Mouse (Mus musculus): ENCODE data around the gene Kalrn.
A peak's percentile ranks its signal among the peaks of the same experiment; 100 is the strongest.

Gene Kalrn

DNA sequence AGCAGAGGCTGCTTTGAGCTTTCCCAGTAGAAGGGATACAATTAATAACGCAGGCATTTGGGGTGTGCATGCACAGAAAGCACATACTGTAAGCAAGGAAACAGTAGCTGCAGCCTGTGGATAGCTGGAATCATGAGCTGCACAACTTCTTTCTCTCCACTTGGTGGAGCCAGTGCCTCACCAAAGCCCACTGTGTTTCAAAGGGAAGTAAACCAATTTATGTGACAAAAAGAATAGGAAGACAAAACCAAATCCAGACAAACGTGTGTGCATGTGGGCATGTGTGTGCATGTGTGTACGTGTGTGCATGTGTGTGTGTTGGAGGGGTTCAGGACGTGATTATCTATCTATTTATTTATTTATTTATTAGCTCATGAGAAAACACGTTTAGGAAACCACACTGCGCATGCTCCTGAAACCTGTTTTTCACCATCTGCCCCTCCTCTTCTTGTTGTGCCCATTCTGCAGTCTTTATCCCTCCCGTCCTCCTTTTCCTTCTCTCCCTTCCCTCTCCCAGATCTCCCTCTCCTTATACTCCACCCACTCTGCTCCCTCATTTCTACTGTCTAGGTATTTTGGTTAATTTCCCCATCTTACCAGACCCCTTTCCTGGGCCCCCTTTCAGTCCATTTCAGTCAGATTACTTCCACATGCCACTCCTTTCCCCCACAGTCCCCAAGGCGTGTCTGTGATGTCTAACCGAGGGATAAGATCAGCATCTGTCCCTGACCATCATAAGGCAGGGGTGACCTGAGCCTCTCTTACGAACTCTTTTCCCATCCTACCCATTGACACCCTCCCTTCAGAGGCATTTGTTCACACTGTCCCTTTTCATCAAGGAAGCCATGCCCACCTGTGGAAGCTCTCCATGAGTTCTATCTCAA lies 380.1 kb downstream of the Kalrn start:
- peak; percentile 16 for DNase-seq (ENCODE audit: low read depth)

DNA sequence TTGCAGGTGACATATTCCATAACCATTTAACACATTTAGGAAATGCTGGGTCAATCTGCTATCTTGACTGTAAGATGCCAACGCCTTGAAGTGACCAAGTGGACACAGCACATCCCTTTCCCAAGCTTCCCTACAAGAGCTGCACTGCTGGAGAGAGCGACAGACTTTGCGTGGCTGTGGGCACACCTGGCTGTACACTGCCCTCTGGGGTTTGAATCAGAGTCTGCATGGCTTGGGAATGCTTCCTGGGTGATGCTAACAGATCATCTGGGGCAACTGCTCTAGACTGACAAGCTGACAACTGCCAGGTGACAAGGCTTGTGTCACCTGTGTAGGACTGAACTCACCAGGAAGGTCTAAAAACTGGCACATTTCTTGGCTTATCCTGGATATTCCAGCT lies 388.6 kb downstream of the Kalrn start:
- no peak for DNase-seq (ENCODE audit: low read depth)

DNA sequence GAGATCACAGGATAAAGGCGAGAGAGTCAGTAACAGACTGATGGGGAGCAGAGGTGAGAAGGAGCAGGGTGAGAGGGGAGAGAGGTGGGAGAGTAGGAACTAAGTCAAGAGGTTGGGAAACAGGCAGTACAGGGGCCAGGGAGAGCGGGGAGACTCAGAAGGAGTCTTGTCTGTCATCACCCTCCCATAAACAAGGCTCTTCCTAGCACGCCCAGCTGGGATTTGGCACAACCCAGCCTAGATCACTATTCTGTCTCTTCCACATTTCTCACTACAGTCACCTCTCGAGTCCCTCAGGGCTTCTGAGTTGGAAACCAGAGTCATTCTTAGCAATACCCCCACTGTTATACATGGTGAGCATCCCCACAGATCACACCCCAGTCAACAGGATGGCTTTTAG lies 390.1 kb downstream of the Kalrn start:
- DNase-seq (ENCODE audit: low read depth): no peak

DNA sequence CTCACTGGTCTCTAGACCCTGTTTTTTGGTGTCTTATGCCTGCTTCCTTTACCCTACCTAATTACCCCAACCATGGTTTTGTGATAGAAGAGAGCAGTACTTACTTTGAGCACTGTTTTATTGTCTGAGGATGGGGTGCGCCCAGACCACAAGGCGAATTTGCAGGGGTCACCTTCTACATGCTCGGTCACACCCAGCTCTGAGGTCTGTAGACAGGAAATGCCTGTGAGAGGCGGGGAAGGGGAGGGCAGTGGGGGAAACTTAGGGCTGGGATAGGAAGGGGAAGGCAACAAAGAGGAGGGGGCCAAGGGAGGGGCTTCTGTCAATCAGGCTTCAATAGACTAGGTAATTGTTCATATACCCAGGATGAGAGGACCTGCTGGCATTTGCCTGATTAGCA lies 397.7 kb downstream of the Kalrn start:
- no peak for DNase-seq (ENCODE audit: low read depth)

DNA sequence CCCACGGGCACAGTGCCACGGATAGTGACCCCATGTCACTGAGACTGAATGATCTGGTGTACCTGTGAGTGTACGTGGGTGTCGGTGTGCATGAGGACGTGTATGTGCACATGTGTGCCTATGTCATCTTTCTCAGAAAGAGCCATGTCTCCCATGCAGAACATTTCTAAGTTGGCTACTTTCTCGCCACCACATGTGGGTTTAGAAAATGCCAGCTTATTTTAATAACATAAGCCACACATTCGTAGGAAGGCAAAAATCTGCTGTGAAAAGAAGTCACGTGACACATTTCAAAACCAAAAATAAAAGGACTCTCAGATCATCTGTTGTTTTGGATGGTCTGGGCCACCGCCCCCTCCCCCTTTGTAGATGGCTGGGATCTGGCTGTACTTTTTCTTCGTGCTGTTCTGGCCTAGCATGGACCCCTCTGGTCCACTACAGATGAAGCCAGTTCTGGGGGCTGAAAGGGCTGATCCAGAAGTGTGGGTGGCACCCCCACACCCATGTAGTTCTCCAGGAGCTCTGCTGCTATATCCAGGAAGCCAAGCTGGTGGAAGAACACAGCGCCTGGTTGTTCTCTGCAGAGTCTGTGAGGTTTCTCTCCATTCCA lies 400.7 kb downstream of the Kalrn start:
- no peak for DNase-seq (ENCODE audit: low read depth)

DNA sequence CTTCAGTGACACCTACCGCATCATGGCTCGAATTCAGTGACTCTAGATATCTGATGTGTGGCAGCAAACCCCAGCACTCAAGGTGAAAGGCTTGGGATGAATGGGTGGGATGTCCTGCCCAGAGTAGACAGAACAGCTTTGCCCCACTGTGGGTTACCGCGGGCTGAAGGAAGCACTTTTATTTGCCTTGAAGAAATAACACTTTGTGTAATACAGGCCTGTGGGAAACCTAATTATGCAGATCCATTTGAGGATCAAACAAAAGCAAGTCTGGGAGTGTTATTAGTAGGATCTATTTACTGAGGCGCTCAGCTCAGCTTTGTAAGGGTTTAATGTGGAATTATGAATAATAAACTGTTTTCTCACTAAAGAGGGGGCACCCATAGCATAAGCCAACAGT lies 406.3 kb downstream of the Kalrn start:
- no peak for DNase-seq (ENCODE audit: low read depth)

DNA sequence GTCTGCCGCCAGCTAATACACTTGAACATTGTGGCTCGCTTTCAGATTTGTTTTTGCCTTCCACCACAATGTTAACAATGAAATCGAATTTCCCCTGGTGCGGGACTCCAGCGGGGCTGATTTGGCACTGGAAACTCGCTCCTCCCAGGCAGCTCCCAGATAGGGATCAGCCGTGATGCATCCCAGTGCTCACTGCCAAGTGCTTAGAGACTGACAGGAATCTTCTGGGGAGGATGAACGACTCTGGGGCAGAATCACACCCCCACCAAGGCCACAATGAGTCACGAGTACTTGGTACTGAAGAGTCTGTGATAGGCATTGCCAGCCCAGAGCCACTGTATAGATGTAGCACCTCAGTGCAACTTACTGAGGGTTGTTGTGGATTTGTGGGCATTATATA lies 410.2 kb downstream of the Kalrn start:
- DNase-seq (ENCODE audit: low read depth): no peak

DNA sequence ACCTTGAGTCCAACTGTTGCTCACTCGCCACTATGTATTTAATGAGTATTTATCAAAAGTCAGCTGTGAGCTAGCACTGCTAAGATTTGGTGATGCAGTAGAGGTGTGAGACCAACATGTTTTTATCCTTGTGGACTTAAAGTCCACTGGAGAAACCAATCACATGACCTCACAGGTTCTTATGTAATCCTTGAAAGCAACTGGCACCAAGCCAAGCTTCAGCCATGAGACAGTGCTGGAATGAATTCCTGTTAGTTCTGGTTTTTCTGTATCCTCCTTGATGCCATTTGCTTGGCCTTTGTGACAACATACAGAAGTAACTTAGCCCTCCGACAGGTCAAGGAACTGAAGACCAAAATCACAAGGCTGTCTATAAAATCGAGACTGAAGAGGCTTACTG lies 413.8 kb downstream of the Kalrn start:
- DNase-seq (ENCODE audit: low read depth): no peak

DNA sequence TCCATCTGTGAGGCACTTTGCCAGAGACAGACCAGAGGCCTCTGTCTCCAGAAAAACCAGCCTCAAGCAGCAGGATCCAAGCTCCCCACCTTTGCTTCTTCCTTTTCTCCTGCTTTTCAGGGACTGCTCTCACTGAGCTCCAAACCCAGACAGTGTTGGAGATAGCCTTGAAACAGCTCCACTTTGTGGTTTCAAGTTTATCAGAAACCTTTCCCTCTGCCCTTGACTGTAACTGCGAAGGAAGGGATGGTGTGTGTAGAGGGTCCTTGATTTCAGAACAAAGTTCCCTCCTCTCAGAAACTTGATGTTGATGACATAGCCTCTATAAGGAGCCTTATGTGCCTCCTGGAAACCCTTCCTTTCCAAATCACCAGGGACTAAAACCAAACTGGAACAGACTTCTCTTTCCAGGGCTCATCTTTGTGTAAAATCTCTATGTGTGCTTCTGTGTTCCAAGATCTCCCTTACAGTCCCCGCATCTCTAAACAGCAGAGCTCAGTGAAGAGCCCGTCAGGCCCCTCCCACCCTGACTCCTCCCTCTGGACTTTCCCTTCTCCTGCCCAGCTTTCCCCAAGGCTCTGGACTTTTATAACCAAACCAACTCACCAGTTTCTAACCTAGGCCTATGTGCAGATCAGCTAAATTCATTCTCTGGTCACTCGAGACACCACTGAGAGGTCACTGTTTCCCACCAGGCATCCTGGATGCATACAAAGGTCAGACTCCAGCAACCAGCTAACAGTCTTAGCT lies 415.8 kb downstream of the Kalrn start:
- no peak for DNase-seq (ENCODE audit: low read depth)

DNA sequence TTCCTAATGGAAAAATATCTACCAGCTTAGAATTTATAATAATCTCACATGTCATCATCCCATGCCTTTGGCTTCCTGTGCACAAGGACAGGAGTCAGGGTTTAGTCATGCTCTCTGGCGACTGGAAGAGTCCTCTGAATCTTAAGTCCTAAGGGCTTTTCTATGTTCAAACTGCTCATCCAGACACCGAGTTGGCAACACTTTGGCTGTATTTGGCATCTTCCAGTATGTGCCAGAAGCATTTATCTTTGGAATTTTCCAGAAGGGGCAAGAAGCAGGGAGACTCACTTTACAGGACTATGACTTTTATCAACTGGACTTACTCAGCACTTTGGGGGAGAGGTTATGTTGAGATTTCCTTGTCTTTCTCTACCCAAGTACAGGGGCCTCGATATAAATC lies 417.6 kb downstream of the Kalrn start:
- no peak for DNase-seq (ENCODE audit: low read depth)

DNA sequence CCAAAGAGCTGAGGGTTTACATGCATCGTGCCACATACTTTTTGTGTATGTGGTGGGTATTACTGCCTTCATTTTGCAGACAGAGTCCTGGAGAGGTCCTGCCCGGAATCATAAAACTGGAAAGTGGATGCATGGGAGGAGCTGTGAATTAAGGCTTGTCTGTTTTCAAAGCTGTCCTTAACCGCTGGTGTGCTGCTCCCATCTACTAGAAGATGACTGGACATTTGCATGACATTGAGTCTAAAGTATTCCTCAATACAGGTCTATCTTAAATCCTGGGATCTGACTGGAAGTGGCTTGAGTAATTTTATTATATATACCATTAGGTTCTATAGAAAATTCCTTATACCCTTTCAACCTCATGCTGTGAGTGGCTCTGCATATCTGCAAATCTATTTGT lies 418.4 kb downstream of the Kalrn start:
- no peak for DNase-seq (ENCODE audit: low read depth)

DNA sequence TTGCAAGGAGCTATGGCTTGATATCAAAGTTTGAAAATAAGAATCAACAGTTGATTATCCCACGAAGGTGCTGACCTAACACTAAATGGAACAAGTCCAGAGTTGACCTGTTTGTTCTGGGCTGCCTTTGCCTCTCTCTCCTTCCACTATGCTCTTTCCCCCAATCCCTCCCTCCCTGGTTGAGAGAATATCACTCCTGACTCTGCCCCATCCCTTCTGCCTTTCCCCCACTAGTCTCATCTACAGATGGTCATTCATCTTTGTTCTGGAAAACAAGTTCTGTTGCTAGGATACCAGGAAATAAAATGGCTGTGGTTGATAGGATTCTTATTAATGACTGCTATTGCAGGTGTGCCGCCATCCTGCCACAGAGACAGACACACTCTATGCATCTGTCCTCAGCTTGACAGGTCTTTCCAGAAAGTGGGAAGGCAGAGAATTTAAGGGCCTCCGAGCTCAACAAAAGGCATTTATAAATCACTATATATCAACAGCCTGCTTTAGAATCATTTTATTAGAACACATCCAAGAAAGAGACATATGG lies 421.7 kb downstream of the Kalrn start:
- DNase-seq (ENCODE audit: low read depth): no peak

DNA sequence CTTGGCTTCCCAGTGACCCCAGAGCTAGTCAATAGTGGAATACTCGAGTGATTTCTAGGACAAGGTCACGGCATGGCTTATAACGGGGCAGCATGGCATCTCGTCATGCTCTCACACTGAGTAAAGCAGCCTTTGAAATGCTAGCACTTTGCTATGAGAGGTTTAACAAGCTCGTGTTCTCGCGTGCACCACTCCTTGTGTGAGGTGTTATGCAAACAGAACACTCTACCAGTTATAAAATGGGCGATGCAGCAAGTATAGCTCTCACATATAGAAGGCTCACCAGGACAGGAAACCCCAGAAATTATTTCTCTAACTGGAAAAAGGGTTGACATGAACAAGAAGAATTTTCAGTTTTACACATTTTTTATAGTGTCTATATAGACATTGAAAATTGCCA lies 431.7 kb downstream of the Kalrn start:
- no peak for DNase-seq (ENCODE audit: low read depth)

DNA sequence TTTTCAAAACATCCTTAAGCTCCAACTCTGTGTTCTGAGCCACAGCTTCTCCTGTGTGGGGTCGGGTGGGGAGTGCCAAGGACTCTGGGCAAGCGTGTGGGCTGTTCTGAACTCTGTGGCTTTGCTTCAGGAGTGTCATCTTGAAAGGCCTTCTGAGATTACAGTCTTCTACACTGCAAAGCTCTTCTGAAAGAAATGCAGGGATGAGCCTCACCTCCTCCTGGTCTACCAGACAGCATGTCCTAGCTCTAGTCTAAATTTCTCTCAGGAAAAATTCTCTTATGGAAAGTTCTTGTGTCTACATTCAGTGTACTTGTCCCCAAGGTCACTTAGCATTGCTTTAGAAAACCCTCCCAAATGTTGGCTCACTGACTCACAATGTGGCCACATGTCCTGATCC lies 438.3 kb downstream of the Kalrn start:
- no peak for DNase-seq (ENCODE audit: low read depth)

DNA sequence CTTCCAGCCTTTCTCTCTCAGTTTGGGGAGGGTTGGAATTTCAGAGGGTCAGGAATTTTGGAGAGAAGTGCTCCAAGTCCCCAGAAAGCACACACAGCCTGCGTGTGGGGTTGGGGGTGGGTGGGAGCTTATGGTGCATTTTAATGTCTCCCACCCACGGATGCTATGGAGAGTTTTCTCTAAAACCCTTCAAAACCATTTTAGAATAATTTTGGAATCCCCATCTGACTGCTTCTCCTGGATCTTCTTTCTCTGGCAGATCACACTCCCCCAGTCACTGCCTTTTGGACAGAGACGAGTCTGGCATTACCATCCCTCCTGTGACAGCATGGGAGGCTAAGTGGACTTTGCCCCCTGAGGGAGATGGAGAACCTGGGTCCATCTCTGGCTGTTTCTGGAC lies 438.7 kb downstream of the Kalrn start:
- DNase-seq (ENCODE audit: low read depth): no peak

DNA sequence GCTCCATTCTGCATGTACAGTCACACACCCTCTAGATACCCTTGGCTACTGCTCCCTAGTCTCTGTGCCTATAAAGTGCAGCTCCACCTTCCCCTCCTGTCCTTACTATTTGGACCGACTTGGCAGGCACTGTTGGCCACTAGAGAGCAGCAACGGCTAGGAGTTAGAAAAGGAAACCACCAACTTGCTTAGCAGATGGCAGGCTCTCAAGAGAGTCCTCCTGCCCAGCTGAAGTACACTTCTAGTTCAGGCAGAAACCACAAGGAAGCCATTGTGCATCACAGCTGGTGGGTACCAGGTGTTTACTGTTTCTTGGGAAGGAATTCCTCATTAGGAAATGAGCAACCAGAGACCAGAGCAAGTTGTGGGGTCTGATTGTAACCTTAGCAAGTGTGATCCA lies 447.7 kb downstream of the Kalrn start:
- DNase-seq (ENCODE audit: low read depth): peak; percentile 75

DNA sequence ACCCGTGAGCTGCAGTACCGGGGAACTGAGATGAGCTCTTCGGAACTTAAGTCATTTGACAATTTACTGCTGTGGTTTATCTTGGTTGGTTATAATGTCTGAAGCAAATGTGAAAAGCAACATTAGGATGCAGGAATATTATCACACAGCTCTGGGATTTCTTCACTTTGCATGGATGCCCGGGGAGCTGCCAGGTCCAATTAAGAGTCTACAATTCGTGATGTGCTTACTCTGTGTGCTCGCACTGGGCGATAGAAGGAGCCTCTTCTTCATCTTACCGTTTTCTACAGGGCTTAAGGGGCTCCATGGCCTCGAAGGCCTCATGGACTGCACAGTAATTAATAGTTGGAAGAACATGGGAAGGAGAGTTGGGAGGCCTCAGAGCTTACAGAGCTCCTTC lies 450.8 kb downstream of the Kalrn start:
- DNase-seq (ENCODE audit: low read depth): no peak

DNA sequence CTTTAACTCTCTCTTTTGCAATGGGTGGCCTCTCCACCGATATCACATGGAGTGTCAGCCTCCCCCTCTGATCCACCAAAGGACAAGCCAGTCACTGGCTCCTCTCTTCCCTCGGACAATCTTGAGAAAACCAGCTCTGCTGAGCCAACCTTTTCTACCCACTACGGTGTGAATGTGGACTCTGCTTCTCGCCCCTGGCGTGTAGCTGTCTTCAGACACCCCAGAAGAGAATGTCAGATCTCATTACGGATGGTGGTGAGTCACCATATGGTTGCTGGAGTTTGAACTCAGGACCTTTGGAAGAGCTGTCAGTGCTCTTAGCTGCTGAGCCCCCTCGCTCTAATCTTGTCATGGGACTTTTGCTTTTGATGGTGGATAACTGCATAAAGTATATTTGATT lies 452.0 kb downstream of the Kalrn start:
- no peak for DNase-seq (ENCODE audit: low read depth)

DNA sequence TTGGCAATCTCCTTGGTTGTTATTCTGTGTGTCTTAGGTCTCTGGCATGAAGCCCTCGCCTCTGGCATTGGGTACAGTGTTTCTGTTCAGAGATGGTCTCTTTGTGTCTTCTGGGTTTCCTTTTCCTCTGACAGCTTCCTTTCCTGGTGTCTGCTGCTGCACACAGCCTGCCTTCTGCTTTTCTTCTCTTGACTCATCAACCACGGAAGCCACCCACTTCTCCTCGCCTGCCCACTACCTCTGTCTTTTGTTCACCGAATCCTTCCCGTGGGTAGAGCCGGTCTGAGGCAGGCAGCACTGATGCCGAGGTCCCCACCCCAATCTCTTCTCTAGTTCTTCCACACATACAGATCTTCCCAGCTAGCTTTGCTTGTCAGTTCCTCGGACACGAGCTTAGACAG lies 452.5 kb downstream of the Kalrn start:
- DNase-seq (ENCODE audit: low read depth): peak; percentile 34

DNA sequence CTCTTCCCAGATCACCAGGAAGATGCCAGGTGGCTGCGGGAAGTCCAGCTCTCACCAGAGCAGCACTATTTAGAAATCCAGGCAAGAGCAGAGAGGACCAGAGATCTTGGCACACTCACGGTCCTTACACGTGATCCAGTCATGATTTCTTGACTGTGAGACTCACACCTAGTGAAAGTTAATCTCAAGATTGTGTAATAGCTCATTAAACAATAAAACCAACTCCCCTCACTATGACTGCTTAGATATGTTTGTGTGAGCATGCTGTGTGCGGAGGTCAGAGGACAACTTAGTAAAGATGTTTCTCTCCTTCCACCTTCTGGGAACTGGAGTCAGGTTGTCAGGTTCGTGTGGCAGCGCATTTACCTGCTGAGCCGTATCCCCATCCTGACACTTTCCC lies 453.5 kb downstream of the Kalrn start:
- no peak for DNase-seq (ENCODE audit: low read depth)

DNA sequence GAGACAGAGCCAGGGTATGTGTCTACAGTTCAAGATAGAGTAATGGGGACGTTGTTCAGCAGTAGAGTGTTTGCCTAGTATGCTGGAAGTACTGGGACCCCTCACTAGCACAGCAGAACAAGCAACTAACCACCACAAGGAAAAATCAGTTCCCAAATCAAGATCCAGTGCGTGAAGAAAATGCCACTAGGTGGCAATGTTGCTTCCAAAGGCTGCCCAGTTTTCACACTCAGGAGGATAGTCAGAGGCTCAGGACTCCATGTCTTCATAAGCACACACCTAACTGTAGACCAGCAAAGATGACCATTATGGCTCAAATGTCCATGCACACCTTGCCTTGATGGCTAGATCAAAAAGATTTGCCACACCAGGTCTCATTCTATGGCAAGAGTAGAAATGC lies 454.0 kb downstream of the Kalrn start:
- no peak for DNase-seq (ENCODE audit: low read depth)

DNA sequence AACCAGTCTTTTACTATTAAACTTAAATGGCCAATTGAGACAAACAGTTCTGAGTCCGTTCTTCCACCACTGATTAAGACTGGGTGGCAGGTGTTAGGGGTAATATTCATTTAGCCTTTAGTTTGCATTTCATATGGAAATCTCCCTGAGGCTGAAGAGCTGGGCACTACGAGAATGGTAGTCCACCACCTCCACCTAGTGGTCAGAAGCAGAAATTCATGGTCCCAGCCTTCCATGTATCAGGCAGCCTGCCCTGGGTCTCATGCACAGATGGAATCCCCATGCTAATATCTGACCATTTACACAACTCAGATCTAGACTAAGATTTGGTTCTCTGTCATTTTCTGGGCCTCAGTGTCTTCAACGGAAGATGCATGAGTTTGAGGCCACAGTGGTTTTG lies 458.7 kb downstream of the Kalrn start:
- no peak for DNase-seq (ENCODE audit: low read depth)

DNA sequence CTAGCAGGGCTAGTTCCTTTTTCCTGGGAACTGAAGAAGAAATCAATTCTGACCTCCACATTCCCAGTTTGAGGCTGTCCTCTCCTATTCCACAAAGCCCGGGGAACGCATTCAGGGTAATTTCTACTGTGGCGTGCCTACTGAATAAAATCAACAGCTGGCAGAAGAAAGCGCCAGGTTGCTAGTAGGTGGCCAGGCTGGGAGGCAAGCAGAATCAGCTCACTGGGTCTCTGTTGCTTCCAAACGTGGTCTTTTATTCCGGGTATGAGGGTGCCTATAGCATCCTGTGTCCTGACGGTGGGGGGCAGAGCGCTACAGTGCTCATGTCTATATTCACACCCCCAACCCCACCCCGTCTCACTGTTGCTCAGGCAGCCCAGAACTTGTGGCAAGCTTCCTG lies 460.2 kb downstream of the Kalrn start:
- no peak for DNase-seq (ENCODE audit: low read depth)

All from fibroblast of lung, adult 2 months (primary cell).